Mouse (Mus musculus) heart, adult 2 months (tissue): Measurements from ENCODE around the gene Gimap7.

Source experiments
- CTCF ChIP-seq: fragments of 200-600 bp; IDR thresholded peaks from 2 replicates; pipeline ENCODE4 v1.8.1; 2022; ENCODE audit warnings: antibody characterized with exemption, mild to moderate bottlenecking, moderate library complexity
- EP300 ChIP-seq: fragments of 200-500 bp; IDR thresholded peaks from 2 replicates; pipeline ENCODE4 v1.6.1; 2011; ENCODE audit warnings: low read depth, low read length, control low read depth; ENCODE audit not compliant: insufficient read depth
- POLR2A ChIP-seq: fragments of 200-500 bp; IDR thresholded peaks from 2 replicates; pipeline ENCODE4 v1.6.1; 2011; ENCODE audit warnings: mild to moderate bottlenecking, low read depth, low read length, control low read depth; ENCODE audit not compliant: insufficient read depth

GRCm38 (mm10) chr6:48692962-48693361 lies 25.5 kb upstream of the Gimap7 start:
- TF ChIP-seq CTCF (no peak), EP300 (no peak), POLR2A (no peak)
